Mouse (Mus musculus): Measurements from ENCODE around the gene Prkar1b. TPM values are rescaled to one million over a fixed set of nuclear protein-coding genes. Genes with fewer than 3 reads are reported as not detected.

Prkar1b gene
- polyA plus RNA-seq, 1 experiment from 2014 or later = 93.8 TPM

GRCm38 (mm10) chr5:139128476-139129065 lies 21.2 kb downstream of the Prkar1b start:
- Histone ChIP-seq H3K4me1 (ENCODE audit: control insufficient read depth, insufficient read depth, low read length) (0 out of 2 replicates have a peak, but pooled peaks cover 5% of the 10 kb centered on the region), H3K9me3 (replicated peaks; ENCODE audit: control insufficient read depth, low read length) (no peaks in the 10 kb centered on the region), H3K36me3 (ENCODE audit: control insufficient read depth, insufficient read depth, low read length) (peaks cover 9% of the 10 kb centered on the region; the same call in 1 of the 2 replicates), H3K4me3 (ENCODE audit: low read depth, low read length) (peak overlapping the region; percentile 45), H3K4me2 (ENCODE audit: low read length) (peak overlapping the region; percentile 73), H3K9ac (ENCODE audit: low read length) (peak overlapping the region; percentile 73), H3K27me3 (replicated peaks; ENCODE audit: control insufficient read depth, insufficient read depth, low read length) (no peaks in the 10 kb centered on the region), H3K27ac (ENCODE audit: low read depth, low read length) (no peak overlapping the region)
- no peak for ATAC-seq
- DNase-seq (ENCODE audit: low spot score) = peak; percentile 15
- WGBS = 41% methylated on average over 12 of the region's 12 CpGs

GRCm38 (mm10) chr5:139125717-139126116 lies 24.1 kb downstream of the Prkar1b start:
- 65% methylated on average over 3 of the region's 3 CpGs for WGBS
- Histone ChIP-seq H3K9me3 (replicated peaks; ENCODE audit: control insufficient read depth, low read length) (no peaks in the 10 kb centered on the region), H3K4me3 (ENCODE audit: low read depth, low read length) (no peak overlapping the region), H3K4me2 (ENCODE audit: low read length) (no peak overlapping the region), H3K27me3 (replicated peaks; ENCODE audit: control insufficient read depth, insufficient read depth, low read length) (no peaks in the 10 kb centered on the region), H3K4me1 (ENCODE audit: control insufficient read depth, insufficient read depth, low read length) (0 out of 2 replicates have a peak, but pooled peaks cover 5% of the 10 kb centered on the region), H3K36me3 (ENCODE audit: control insufficient read depth, insufficient read depth, low read length) (peaks cover 9% of the 10 kb centered on the region; the same call in 1 of the 2 replicates), H3K9ac (ENCODE audit: low read length) (no peak overlapping the region), H3K27ac (ENCODE audit: low read depth, low read length) (no peak overlapping the region)
- ATAC-seq (no peak), DNase-seq (ENCODE audit: low spot score) (no peak)

GRCm38 (mm10) chr5:139118961-139119276 lies 30.9 kb downstream of the Prkar1b start:
- no peaks in the 10 kb centered on the region for H3K9me3 ChIP-seq (replicated peaks; ENCODE audit: control insufficient read depth, low read length)
- no peak overlapping the region for H3K9ac ChIP-seq (ENCODE audit: low read length)
- H3K4me1 ChIP-seq (ENCODE audit: control insufficient read depth, insufficient read depth, low read length) = no peaks in the 10 kb centered on the region
- H3K36me3 ChIP-seq (ENCODE audit: control insufficient read depth, insufficient read depth, low read length) = no peaks in the 10 kb centered on the region
- DNase-seq (ENCODE audit: low spot score) (no peak), ATAC-seq (no peak)
- WGBS = 73% methylated on average over 2 of the region's 2 CpGs
- H3K27ac ChIP-seq (ENCODE audit: low read depth, low read length) = no peak overlapping the region
- H3K4me2 ChIP-seq (ENCODE audit: low read length) = no peak overlapping the region
- H3K27me3 ChIP-seq (replicated peaks; ENCODE audit: control insufficient read depth, insufficient read depth, low read length) = no peaks in the 10 kb centered on the region
- no peak overlapping the region for H3K4me3 ChIP-seq (ENCODE audit: low read depth, low read length)

GRCm38 (mm10) chr5:139118139-139118960 lies 31.5 kb downstream of the Prkar1b start:
- 86% methylated on average over 5 of the region's 5 CpGs for WGBS
- H3K27ac ChIP-seq (ENCODE audit: low read depth, low read length) = no peak overlapping the region
- H3K4me3 ChIP-seq (ENCODE audit: low read depth, low read length) = no peak overlapping the region
- no peaks in the 10 kb centered on the region for H3K27me3 ChIP-seq (replicated peaks; ENCODE audit: control insufficient read depth, insufficient read depth, low read length)
- H3K36me3 ChIP-seq (ENCODE audit: control insufficient read depth, insufficient read depth, low read length) = no peaks in the 10 kb centered on the region
- DNase-seq (ENCODE audit: low spot score) (no peak), ATAC-seq (no peak)
- no peak overlapping the region for H3K4me2 ChIP-seq (ENCODE audit: low read length)
- no peaks in the 10 kb centered on the region for H3K4me1 ChIP-seq (ENCODE audit: control insufficient read depth, insufficient read depth, low read length)
- H3K9me3 ChIP-seq (replicated peaks; ENCODE audit: control insufficient read depth, low read length) = no peaks in the 10 kb centered on the region
- no peak overlapping the region for H3K9ac ChIP-seq (ENCODE audit: low read length)

- Histone ChIP-seq H3K4me2 (ENCODE audit: low read length) (no peak overlapping the region), H3K4me1 (ENCODE audit: control insufficient read depth, insufficient read depth, low read length) (no peaks in the 10 kb centered on the region; the same call in 1 of the 2 replicates), H3K9me3 (replicated peaks; ENCODE audit: control insufficient read depth, low read length) (no peaks in the 10 kb centered on the region), H3K36me3 (ENCODE audit: control insufficient read depth, insufficient read depth, low read length) (no peaks in the 10 kb centered on the region), H3K27ac (ENCODE audit: low read depth, low read length) (no peak overlapping the region), H3K9ac (ENCODE audit: low read length) (no peak overlapping the region), H3K4me3 (ENCODE audit: low read depth, low read length) (no peak overlapping the region), H3K27me3 (replicated peaks; ENCODE audit: control insufficient read depth, insufficient read depth, low read length) (no peaks in the 10 kb centered on the region)
- no peak for DNase-seq (ENCODE audit: low spot score)
- ATAC-seq = no peak
- WGBS = 92% methylated on average over 7 of the region's 7 CpGs
These were observed 34.3 kb downstream of the Prkar1b start for GRCm38 (mm10) chr5:139115507-139115906.

- Histone ChIP-seq H3K27ac (ENCODE audit: low read depth, low read length) (no peak overlapping the region), H3K4me3 (ENCODE audit: low read depth, low read length) (no peak overlapping the region), H3K27me3 (replicated peaks; ENCODE audit: control insufficient read depth, insufficient read depth, low read length) (no peaks in the 10 kb centered on the region), H3K9ac (ENCODE audit: low read length) (no peak overlapping the region), H3K4me2 (ENCODE audit: low read length) (no peak overlapping the region), H3K4me1 (ENCODE audit: control insufficient read depth, insufficient read depth, low read length) (no peaks in the 10 kb centered on the region; the same call in 1 of the 2 replicates), H3K36me3 (ENCODE audit: control insufficient read depth, insufficient read depth, low read length) (no peaks in the 10 kb centered on the region), H3K9me3 (replicated peaks; ENCODE audit: control insufficient read depth, low read length) (no peaks in the 10 kb centered on the region)
- DNase-seq (ENCODE audit: low spot score) (no peak), ATAC-seq (no peak)
- 83% methylated on average over 4 of the region's 4 CpGs for WGBS
These were observed 34.9 kb downstream of the Prkar1b start for GRCm38 (mm10) chr5:139114876-139115275.

GRCm38 (mm10) chr5:139112418-139112817 lies 37.4 kb downstream of the Prkar1b start:
- H3K27ac ChIP-seq (ENCODE audit: low read depth, low read length) = no peak overlapping the region
- no peak for ATAC-seq
- H3K9me3 ChIP-seq (replicated peaks; ENCODE audit: control insufficient read depth, low read length) = no peaks in the 10 kb centered on the region
- H3K4me3 ChIP-seq (ENCODE audit: low read depth, low read length) = no peak overlapping the region
- H3K4me1 ChIP-seq (ENCODE audit: control insufficient read depth, insufficient read depth, low read length) = no peaks in the 10 kb centered on the region; the same call in 1 of the 2 replicates
- DNase-seq (ENCODE audit: low spot score) = no peak
- no peaks in the 10 kb centered on the region for H3K36me3 ChIP-seq (ENCODE audit: control insufficient read depth, insufficient read depth, low read length)
- WGBS = 70% methylated on average over 9 of the region's 9 CpGs
- no peak overlapping the region for H3K4me2 ChIP-seq (ENCODE audit: low read length)
- no peaks in the 10 kb centered on the region for H3K27me3 ChIP-seq (replicated peaks; ENCODE audit: control insufficient read depth, insufficient read depth, low read length)
- H3K9ac ChIP-seq (ENCODE audit: low read length) = no peak overlapping the region

GRCm38 (mm10) chr5:139111991-139112390 lies 37.8 kb downstream of the Prkar1b start:
- H3K9ac ChIP-seq (ENCODE audit: low read length) = no peak overlapping the region
- DNase-seq (ENCODE audit: low spot score) (no peak), ATAC-seq (no peak)
- H3K9me3 ChIP-seq (replicated peaks; ENCODE audit: control insufficient read depth, low read length) = no peaks in the 10 kb centered on the region
- no peaks in the 10 kb centered on the region for H3K27me3 ChIP-seq (replicated peaks; ENCODE audit: control insufficient read depth, insufficient read depth, low read length)
- H3K4me3 ChIP-seq (ENCODE audit: low read depth, low read length) = no peak overlapping the region
- H3K27ac ChIP-seq (ENCODE audit: low read depth, low read length) = no peak overlapping the region
- H3K4me2 ChIP-seq (ENCODE audit: low read length) = no peak overlapping the region
- H3K4me1 ChIP-seq (ENCODE audit: control insufficient read depth, insufficient read depth, low read length) = no peaks in the 10 kb centered on the region; the same call in 1 of the 2 replicates
- no peaks in the 10 kb centered on the region for H3K36me3 ChIP-seq (ENCODE audit: control insufficient read depth, insufficient read depth, low read length)
- 56% methylated on average over 9 of the region's 9 CpGs for WGBS
